Mouse (Mus musculus) kidney, embryonic 14.5 days (tissue): ENCODE measurements around the gene Pecr. TPM values are rescaled to one million over a fixed set of nuclear protein-coding genes. Genes with fewer than 3 reads are reported as not detected.

Experiments used
- ATAC-seq: fragments of 200-750 bp; cut with Nextera tagmentation; 2 replicates; pipeline ENCODE4 v1.8.0; 2017; ENCODE audit warnings: moderate number of reproducible peaks, mild to moderate bottlenecking, moderate TSS enrichment, moderate library complexity; ENCODE audit not compliant: low FRiP score, low TSS enrichment
- H3K27ac ChIP-seq: fragments of 300-500 bp; sonication (generic); 2 replicates; pipeline ENCODE4 v1.5.1; 2014; ENCODE audit warnings: low read depth, mild to moderate bottlenecking, low read length, moderate library complexity, mixed read lengths
- H3K27me3 ChIP-seq: fragments of 300-500 bp; sonication (generic); 2 replicates; pipeline ENCODE4 v1.6.1; 2014; ENCODE audit warnings: mild to moderate bottlenecking, low read length; ENCODE audit not compliant: control insufficient read depth, insufficient read depth
- H3K36me3 ChIP-seq: fragments of 300-500 bp; sonication (generic); 2 replicates; pipeline ENCODE4 v1.6.1; 2014; ENCODE audit warnings: low read length, mixed read lengths; ENCODE audit not compliant: control insufficient read depth, insufficient read depth
- H3K4me1 ChIP-seq: fragments of 300-500 bp; sonication (generic); 2 replicates; pipeline ENCODE4 v1.6.1; 2014; ENCODE audit warnings: low read length, mixed read lengths; ENCODE audit not compliant: control insufficient read depth, insufficient read depth
- H3K4me2 ChIP-seq: fragments of 300-500 bp; sonication (generic); replicated peaks from 2 replicates; pipeline ENCODE4 v1.6.1; 2014; ENCODE audit warnings: low read depth, mild to moderate bottlenecking, low read length
- H3K4me3 ChIP-seq: fragments of 300-500 bp; sonication (generic); 2 replicates; pipeline ENCODE4 v1.5.1; 2014; ENCODE audit warnings: mild to moderate bottlenecking, low read length
- H3K9ac ChIP-seq: fragments of 300-500 bp; sonication (generic); 2 replicates; pipeline ENCODE4 v1.6.1; 2014; ENCODE audit warnings: low read depth, mild to moderate bottlenecking, low read length, moderate library complexity
- H3K9me3 ChIP-seq: fragments of 300-500 bp; sonication (generic); 2 replicates; pipeline ENCODE4 v1.6.1; 2016; ENCODE audit warnings: low read length; ENCODE audit not compliant: control insufficient read depth
- WGBS: fragments of 180-500 bp; shearing (Covaris S2); extraction: QIAGEN DNeasy Blood & Tissue Kit; methylation state at CpG from one replicate; pipeline ENCODE4 v1.1.7; 2014; 5-methylcytosine and 5-hydroxymethylcytosine counted together
- polyA plus RNA-seq: library from polyadenylated mRNA; unstranded; fragments of >200 nt; fragmentation: Nextera tagmentation; extraction: Ambion mirVana; gene quantifications from 2 replicates; pipeline ENCODE4 v1.2.1, GENCODE M21; 2014

Pecr gene
- polyA plus RNA-seq, 1 experiment from 2014 or later, result 46.0 TPM

- Histone ChIP-seq H3K4me3 (no peak overlapping the region), H3K27me3 (no peaks in the 10 kb centered on the region), H3K9me3 (no peaks in the 10 kb centered on the region), H3K9ac (no peak overlapping the region), H3K27ac (no peak overlapping the region), H3K4me2 (no peak overlapping the region), H3K36me3 (peaks cover 16% of the 10 kb centered on the region; the same call in 1 of the 2 replicates), H3K4me1 (no peaks in the 10 kb centered on the region)
- no peak for ATAC-seq
- WGBS, result 80% methylated on average over 3 of the region's 3 CpGs
These were observed 6.0 kb downstream of the Pecr start for GRCm38 (mm10) chr1:72278085-72278484.

- ATAC-seq, result no peak
- WGBS, result 91% methylated on average over 3 of the region's 3 CpGs
- H3K4me1 ChIP-seq, result no peaks in the 10 kb centered on the region
These were observed 21.0 kb downstream of the Pecr start for GRCm38 (mm10) chr1:72263099-72263498.

GRCm38 (mm10) chr1:72256381-72257256 lies 27.5 kb downstream of the Pecr start:
- peaks cover 6% of the 10 kb centered on the region for H3K4me1 ChIP-seq
- no peak for ATAC-seq
- H3K27ac ChIP-seq, result no peak overlapping the region
- H3K4me2 ChIP-seq, result no peak overlapping the region
- H3K9me3 ChIP-seq, result no peaks in the 10 kb centered on the region
- H3K4me3 ChIP-seq, result no peak overlapping the region
- no peak overlapping the region for H3K9ac ChIP-seq
- H3K36me3 ChIP-seq, result no peaks in the 10 kb centered on the region; the same call in 1 of the 2 replicates
- no peaks in the 10 kb centered on the region for H3K27me3 ChIP-seq
- 80% methylated on average over 9 of the region's 9 CpGs for WGBS

More at GRCm38 (mm10) chr1:72263099-72263498, 21.0 kb downstream of the Pecr start:
- H3K27ac ChIP-seq, result no peak overlapping the region
- H3K36me3 ChIP-seq, result peaks cover 14% of the 10 kb centered on the region; the same call in 1 of the 2 replicates
- no peaks in the 10 kb centered on the region for H3K9me3 ChIP-seq
- H3K4me3 ChIP-seq, result no peak overlapping the region
- H3K9ac ChIP-seq, result no peak overlapping the region
- H3K4me2 ChIP-seq, result no peak overlapping the region
- no peaks in the 10 kb centered on the region for H3K27me3 ChIP-seq

- Histone ChIP-seq H3K4me1 (peaks cover 6% of the 10 kb centered on the region), H3K4me2 (peak overlapping the region; percentile 62), H3K27ac (peak overlapping the region; percentile 93), H3K9me3 (no peaks in the 10 kb centered on the region), H3K4me3 (peak overlapping the region; percentile 15; the same call in 1 of the 2 replicates), H3K9ac (peak overlapping the region; percentile 23; the same call in 1 of the 2 replicates), H3K27me3 (no peaks in the 10 kb centered on the region), H3K36me3 (no peaks in the 10 kb centered on the region)
- 43% methylated on average over 11 of the region's 11 CpGs for WGBS
- ATAC-seq, result no peak
These were observed 28.3 kb downstream of the Pecr start for GRCm38 (mm10) chr1:72255854-72256175.

- 6% methylated on average over 15 of the region's 15 CpGs for WGBS
These were observed 28.9 kb downstream of the Pecr start for GRCm38 (mm10) chr1:72255062-72255853.

GRCm38 (mm10) chr1:72254545-72255061 lies 29.5 kb downstream of the Pecr start:
- WGBS, result under 1% methylated on average over 35 of the region's 35 CpGs
- H3K4me1 ChIP-seq, result peaks cover 6% of the 10 kb centered on the region
- peak overlapping the region; percentile 69 for H3K9ac ChIP-seq
- H3K27me3 ChIP-seq, result no peaks in the 10 kb centered on the region
- H3K27ac ChIP-seq, result peak overlapping the region; percentile 93
- peak overlapping the region; percentile 38 for H3K4me3 ChIP-seq
- H3K36me3 ChIP-seq, result no peaks in the 10 kb centered on the region
- H3K4me2 ChIP-seq, result peak overlapping the region; percentile 62
- H3K9me3 ChIP-seq, result no peaks in the 10 kb centered on the region
- ATAC-seq, result peak; percentile 92

More at GRCm38 (mm10) chr1:72255062-72255853, 28.9 kb downstream of the Pecr start:
- Histone ChIP-seq H3K4me2 (peak overlapping the region; percentile 62), H3K4me3 (peak overlapping the region; percentile 38), H3K9ac (peak overlapping the region; percentile 69; the same call in 1 of the 2 replicates), H3K27me3 (no peaks in the 10 kb centered on the region), H3K4me1 (peaks cover 6% of the 10 kb centered on the region), H3K36me3 (no peaks in the 10 kb centered on the region), H3K9me3 (no peaks in the 10 kb centered on the region), H3K27ac (peak overlapping the region; percentile 93)
- peak; percentile 90 for ATAC-seq

DNA sequence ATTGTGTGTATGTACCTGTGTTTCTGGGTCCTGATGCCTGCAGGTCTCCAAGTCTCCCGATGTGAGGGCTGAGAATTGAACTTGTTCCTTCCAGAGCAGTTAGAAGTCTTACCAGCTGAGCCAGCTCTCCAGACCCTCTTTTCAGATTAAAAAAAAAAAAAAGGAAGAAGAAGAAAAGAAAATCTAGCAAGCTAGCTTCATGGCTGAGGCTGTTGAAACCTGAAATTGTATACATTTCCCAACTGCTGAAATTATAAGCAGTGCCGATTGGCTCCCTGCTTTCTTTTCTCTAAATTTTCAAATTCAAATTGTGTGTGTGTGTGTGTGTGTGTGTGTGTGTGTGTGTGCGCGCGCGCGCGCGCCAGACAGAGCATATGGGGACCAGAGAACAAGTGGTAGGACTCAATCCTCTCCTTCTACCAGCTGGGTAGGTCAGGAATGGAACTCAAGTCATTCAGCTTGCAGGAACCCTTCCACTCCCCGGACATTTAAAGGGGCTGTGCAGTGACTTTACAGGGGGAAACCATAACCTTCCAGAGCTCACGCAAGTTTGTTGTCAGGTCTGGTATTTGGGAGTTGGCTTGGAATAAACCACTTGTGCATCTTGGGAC lies 30.1 kb downstream of the Pecr start:
- Histone ChIP-seq H3K27me3 (no peaks in the 10 kb centered on the region), H3K9me3 (no peaks in the 10 kb centered on the region), H3K4me1 (peaks cover 6% of the 10 kb centered on the region), H3K4me2 (peak overlapping the region; percentile 62), H3K27ac (no peak overlapping the region), H3K36me3 (no peaks in the 10 kb centered on the region), H3K9ac (peak overlapping the region; percentile 69; the same call in 1 of the 2 replicates), H3K4me3 (peak overlapping the region; percentile 38)
- 0 out of 2 replicates have a peak, but pooled peaks have one; percentile 7 for ATAC-seq
- 39% methylated on average over 11 of the region's 11 CpGs for WGBS

GRCm38 (mm10) chr1:72251806-72252205 lies 32.3 kb downstream of the Pecr start:
- Histone ChIP-seq H3K27ac (no peak overlapping the region), H3K9me3 (no peaks in the 10 kb centered on the region), H3K4me1 (peaks cover 6% of the 10 kb centered on the region), H3K36me3 (no peaks in the 10 kb centered on the region), H3K4me2 (no peak overlapping the region), H3K27me3 (no peaks in the 10 kb centered on the region), H3K9ac (no peak overlapping the region), H3K4me3 (no peak overlapping the region)
- ATAC-seq, result no peak
- 87% methylated on average over 1 of the region's 1 CpGs for WGBS
